Mouse (Mus musculus) heart, postnatal 4 days (tissue): ENCODE results near the gene Tox2. TPM values are rescaled to one million over a fixed set of nuclear protein-coding genes. Genes with fewer than 3 reads are reported as not detected.

ENCODE experiments used
- DNase-seq: peaks from one replicate; pipeline ENCODE4 v3.0.0; 2021
- total RNA-seq, 2 experiments: library from RNA; stranded (reverse); gene quantifications; 2 replicates each; pipeline ENCODE4 v1.2.3; 2021

Gene Tox2
- total RNA-seq = 1 to 10 TPM; 4.1 to 5.6 TPM

DNA sequence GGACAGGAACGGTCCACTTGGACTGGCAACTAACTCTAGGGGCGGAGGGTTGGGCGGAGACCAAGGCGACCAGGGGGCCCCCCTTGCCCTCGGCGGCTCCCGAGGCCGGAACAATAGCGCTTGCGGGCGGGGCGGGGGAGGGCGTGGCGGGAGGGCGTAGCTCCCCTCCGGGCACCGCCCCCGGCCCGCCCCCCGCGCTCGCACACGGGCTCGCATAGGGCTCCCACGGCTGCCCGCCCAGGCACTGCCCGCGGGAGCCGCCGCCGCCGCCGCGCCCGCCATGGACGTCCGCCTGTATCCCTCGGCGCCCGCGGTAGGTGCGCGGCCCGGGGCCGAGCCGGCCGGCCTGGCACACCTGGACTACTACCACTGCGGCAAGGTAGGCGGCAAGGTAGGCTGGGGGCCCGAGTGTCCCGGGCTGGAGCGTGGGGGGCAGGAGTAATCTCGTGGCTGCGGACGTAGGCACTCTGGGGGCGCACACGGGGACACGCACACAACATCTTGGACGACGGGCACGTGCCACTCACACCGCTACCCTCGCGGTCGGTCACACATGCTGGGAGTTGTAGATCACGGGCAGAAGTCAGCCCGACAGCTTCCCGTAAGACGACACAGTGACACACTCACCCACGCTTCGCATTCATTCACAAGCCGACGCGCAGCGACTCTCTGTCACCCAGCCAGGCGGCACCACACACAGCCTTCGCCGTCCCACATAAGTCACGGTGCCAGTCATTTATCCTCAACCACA is at the start of gene Tox2:
Tox2 (plus strand) TSS at position 242 of the 751 bp plus-strand sequence.
- DNase-seq = peak; percentile 68

- no peak for DNase-seq
These were observed 48.3 kb upstream of the Tox2 start for GRCm38 (mm10) chr2:163154673-163155072.

DNA sequence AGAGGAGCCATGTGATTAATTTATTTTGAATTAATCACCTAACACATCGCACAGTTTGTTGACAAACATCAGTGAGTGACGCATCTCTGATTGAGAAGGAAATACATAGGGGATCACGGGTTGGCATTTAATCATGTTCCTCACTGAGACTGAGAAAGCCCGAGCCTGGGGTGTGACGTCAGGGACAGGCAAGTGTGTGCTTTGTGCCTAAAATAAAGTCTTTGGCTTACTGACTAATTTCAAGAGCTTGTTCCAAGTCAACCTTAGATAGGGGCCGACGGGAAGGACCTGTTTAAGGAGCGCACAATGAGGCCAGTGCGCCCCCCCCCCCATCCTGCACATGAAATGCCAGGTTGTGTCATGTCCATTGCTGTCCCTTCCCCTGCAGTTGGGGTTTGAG is 43.9 kb upstream of the Tox2 start:
- DNase-seq = no peak

DNA sequence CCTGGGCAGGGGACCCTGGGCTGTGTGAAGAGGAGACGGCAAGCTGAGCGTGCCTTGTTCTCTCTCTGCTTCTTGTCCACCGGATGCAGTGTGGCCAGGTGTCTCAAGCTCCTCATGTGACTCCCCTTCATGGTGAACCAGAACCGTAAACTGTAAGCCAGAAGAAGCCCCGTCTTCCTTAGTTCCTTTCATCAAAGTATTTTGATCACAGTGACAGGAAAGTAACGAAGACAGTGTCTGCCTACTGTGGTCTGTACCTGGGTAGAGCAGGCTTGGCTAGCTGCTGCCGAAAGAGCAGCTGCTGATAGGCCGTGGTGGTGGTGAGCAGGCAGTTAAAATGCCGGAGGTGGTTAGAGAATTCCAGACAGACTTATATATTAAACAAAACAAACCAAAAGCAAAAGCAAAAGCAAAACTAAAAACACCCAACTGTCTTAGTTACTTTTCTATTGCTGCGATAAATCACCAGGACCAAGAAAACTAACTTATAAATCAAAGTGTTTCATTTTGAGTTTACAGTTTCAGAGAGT is 38.4 kb upstream of the Tox2 start:
- no peak for DNase-seq

- peak; percentile 7 for DNase-seq
These were observed 36.7 kb upstream of the Tox2 start for GRCm38 (mm10) chr2:163166067-163166805.

- no peak for DNase-seq
These were observed 31.0 kb upstream of the Tox2 start for GRCm38 (mm10) chr2:163171891-163172290.

DNA sequence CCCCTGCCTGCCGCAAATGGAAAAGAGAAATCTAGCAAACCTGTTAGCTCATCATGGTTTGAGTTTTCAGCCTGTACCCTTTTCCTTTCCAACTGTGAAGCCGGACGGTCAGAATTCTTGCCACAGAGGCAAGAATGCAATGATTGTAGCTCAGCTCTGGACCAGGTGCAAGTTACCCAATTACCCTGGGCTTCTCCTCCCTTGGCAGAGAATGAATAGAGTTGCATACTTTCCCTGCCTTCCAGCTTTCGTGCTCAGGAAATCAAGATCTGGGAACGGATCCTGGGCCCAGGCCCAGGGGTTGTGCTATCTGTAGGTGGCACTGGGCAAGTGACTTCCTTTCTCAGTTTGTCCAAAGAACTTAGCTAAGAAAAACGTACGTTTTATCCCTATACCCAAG is 28.9 kb upstream of the Tox2 start:
- DNase-seq = no peak

- no peak for DNase-seq
These were observed 27.1 kb upstream of the Tox2 start for GRCm38 (mm10) chr2:163175831-163176230.

DNA sequence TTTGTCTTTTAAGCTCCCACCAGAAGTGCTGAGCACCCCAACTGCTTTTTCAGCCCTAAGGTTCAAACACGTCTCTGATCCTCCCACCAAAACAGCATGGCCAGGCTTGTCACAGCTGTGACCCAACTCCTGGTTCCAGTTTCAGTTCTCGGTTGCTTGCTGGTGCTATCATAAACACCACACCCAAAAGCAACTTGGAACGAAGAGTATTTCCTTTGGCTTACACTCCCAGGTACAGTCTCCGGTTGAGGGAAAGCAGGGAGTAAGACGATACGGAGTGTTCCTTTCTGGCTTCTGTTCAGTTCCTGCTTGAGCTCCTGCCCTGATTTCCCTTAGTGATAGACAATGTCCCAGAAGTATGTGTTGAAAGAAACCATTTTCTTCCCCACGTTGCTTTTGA is 26.4 kb upstream of the Tox2 start:
- DNase-seq = peak; percentile 7

DNA sequence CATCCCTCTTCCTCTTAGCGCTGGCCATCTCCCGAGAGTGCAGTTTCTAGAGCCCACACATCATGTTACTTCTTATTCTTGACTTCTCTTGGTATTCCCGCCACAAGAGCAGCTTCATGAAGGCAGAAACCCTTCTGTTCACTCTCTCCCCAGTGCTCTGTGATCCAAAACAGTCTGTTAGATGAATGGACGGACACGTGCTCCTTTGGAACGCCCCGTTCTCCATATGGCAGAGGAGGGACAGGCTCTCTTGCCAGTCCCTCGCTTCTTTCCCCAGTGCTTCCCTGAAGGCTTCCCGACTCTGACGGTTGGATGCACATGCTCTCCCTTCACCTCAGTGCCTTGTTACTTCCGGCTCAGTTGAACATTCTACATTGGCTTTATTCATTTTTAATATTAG is 15.4 kb upstream of the Tox2 start:
- no peak for DNase-seq

- DNase-seq = no peak
These were observed 13.3 kb upstream of the Tox2 start for GRCm38 (mm10) chr2:163189596-163189995.

DNA sequence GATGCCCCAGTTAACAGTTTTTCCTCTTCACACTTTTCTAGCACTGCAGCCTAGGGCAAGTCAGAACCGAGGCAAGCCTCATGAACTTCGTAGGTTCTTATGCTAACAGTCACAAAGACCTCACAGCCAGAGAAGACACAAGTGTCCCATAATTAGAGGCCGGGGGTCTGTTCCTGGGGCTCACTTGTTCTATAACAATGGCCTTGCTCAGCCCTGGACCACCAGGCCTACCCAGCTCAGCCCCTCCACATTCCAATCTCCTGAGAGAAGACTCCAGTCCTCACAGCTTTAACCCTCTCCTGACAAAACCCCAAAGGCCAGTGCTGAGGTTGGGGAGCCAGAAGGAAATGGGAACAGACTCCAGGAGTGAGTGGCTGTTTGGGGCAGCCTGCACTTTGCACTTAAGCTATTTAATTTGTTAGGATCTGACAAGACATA is 12.9 kb upstream of the Tox2 start:
- DNase-seq = no peak

- no peak for DNase-seq
These were observed 10.4 kb upstream of the Tox2 start for GRCm38 (mm10) chr2:163192485-163192884.

GRCm38 (mm10) chr2:163194015-163194414 is 8.9 kb upstream of the Tox2 start:
- no peak for DNase-seq

- DNase-seq = peak; percentile 27
These were observed 8.4 kb upstream of the Tox2 start for GRCm38 (mm10) chr2:163194543-163194942.

- DNase-seq = no peak
These were observed 7.7 kb upstream of the Tox2 start for GRCm38 (mm10) chr2:163195106-163195833.

GRCm38 (mm10) chr2:163195834-163196145 is 7.1 kb upstream of the Tox2 start:
- no peak for DNase-seq

- DNase-seq = no peak
These were observed 1.0 kb upstream of the Tox2 start for GRCm38 (mm10) chr2:163201897-163202296.

- DNase-seq = no peak
These were observed 407 bp upstream of the Tox2 start for GRCm38 (mm10) chr2:163202553-163202883.

GRCm38 (mm10) chr2:163203635-163204547 is 966 bp downstream of the Tox2 start:
- DNase-seq = peak; percentile 17

GRCm38 (mm10) chr2:163204548-163205261 is 1.8 kb downstream of the Tox2 start:
- peak; percentile 40 for DNase-seq

DNA sequence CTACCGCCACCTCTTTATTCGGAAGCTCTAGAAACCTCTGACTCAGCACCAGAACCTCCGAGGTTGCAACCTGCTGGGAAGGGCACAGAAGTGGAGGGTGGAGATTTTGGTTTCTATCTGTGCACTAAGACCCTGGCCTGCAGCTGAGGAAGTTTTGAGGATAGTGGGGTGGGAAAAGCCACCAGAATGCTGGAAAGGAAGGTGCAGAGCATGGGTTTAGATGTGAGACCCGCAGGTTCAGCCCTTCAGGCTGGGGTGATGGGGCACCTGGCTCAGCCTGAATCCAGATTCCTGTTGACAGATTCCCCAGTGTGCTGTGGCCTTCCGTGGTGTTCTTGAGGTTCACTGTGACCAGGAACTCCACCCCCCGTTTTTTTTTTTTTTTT is 2.3 kb downstream of the Tox2 start:
- no peak for DNase-seq
